Mouse (Mus musculus): ENCODE measurements around the gene Rasl10a. TPM values are rescaled to one million over a fixed set of nuclear protein-coding genes. Genes with fewer than 3 reads are reported as not detected.

The Rasl10a gene
- total and polyA plus RNA-seq, 2 experiments from 2014 or later: 2.3 to 5.3 TPM

GRCm38 (mm10) chr11:5016286-5016685 is 41.6 kb upstream of the Rasl10a start:
- no peak overlapping the region for H3K27ac ChIP-seq (ENCODE audit: low read depth, low read length)
- no peak overlapping the region for H3K9ac ChIP-seq
- DNase-seq (no peak), ATAC-seq (no peak)
- no peak overlapping the region for H3K4me2 ChIP-seq (ENCODE audit: low read depth)
- no peak overlapping the region for H3K4me3 ChIP-seq (ENCODE audit: low read depth, low read length)
- H3K4me1 ChIP-seq (ENCODE audit: insufficient read depth): no peaks in the 10 kb centered on the region
- H3K27me3 ChIP-seq (ENCODE audit: insufficient read depth, low read length): no peaks in the 10 kb centered on the region
- H3K36me3 ChIP-seq (ENCODE audit: insufficient read depth): peaks cover 76% of the 10 kb centered on the region
- H3K9me3 ChIP-seq (ENCODE audit: low read length): no peaks in the 10 kb centered on the region
- WGBS: 91% methylated on average over 5 of the region's 5 CpGs
- no peak for TF ChIP-seq CTCF (IDR thresholded peaks at IDR 0.05; ENCODE audit: low read depth)

- no peak overlapping the region for H3K4me2 ChIP-seq (ENCODE audit: low read depth)
- DNase-seq (peak; percentile 27), ATAC-seq (no peak)
- no peak overlapping the region for H3K27ac ChIP-seq (ENCODE audit: low read depth, low read length)
- H3K27me3 ChIP-seq (ENCODE audit: insufficient read depth, low read length): no peaks in the 10 kb centered on the region
- peaks cover 75% of the 10 kb centered on the region for H3K36me3 ChIP-seq (ENCODE audit: insufficient read depth)
- no peaks in the 10 kb centered on the region for H3K4me1 ChIP-seq (ENCODE audit: insufficient read depth)
- TF ChIP-seq CTCF (IDR thresholded peaks at IDR 0.05; ENCODE audit: low read depth): peak; percentile 61
- WGBS: 65% methylated on average over 6 of the region's 6 CpGs
- H3K9ac ChIP-seq: no peak overlapping the region
- no peaks in the 10 kb centered on the region for H3K9me3 ChIP-seq (ENCODE audit: low read length)
- H3K4me3 ChIP-seq (ENCODE audit: low read depth, low read length): no peak overlapping the region
Observed at GRCm38 (mm10) chr11:5017506-5017905, 40.4 kb upstream of the Rasl10a start.

GRCm38 (mm10) chr11:5025108-5025507 is 32.8 kb upstream of the Rasl10a start:
- no peak overlapping the region for H3K4me3 ChIP-seq (ENCODE audit: low read depth, low read length)
- ATAC-seq: no peak
- no peaks in the 10 kb centered on the region for H3K9me3 ChIP-seq (ENCODE audit: low read length)
- no peak overlapping the region for H3K9ac ChIP-seq
- no peak for TF ChIP-seq CTCF (IDR thresholded peaks at IDR 0.05; ENCODE audit: low read depth)
- H3K27me3 ChIP-seq (ENCODE audit: insufficient read depth, low read length): no peaks in the 10 kb centered on the region
- H3K36me3 ChIP-seq (ENCODE audit: insufficient read depth): peaks cover 77% of the 10 kb centered on the region
- H3K4me1 ChIP-seq (ENCODE audit: insufficient read depth): no peaks in the 10 kb centered on the region
- H3K27ac ChIP-seq (ENCODE audit: low read depth, low read length): no peak overlapping the region
- H3K4me2 ChIP-seq (ENCODE audit: low read depth): no peak overlapping the region
- no peak for DNase-seq
- WGBS: 94% methylated on average over 1 of the region's 1 CpGs

GRCm38 (mm10) chr11:5028228-5028627 is 29.7 kb upstream of the Rasl10a start:
- no peak for TF ChIP-seq CTCF (IDR thresholded peaks at IDR 0.05; ENCODE audit: low read depth)
- H3K27ac ChIP-seq (ENCODE audit: low read depth, low read length): no peak overlapping the region
- H3K4me1 ChIP-seq (ENCODE audit: insufficient read depth): no peaks in the 10 kb centered on the region
- H3K4me3 ChIP-seq (ENCODE audit: low read depth, low read length): no peak overlapping the region
- H3K36me3 ChIP-seq (ENCODE audit: insufficient read depth): peaks cover 92% of the 10 kb centered on the region
- no peak for ATAC-seq
- no peak for DNase-seq
- H3K4me2 ChIP-seq (ENCODE audit: low read depth): no peak overlapping the region
- no peaks in the 10 kb centered on the region for H3K27me3 ChIP-seq (ENCODE audit: insufficient read depth, low read length)
- no peak overlapping the region for H3K9ac ChIP-seq
- no peaks in the 10 kb centered on the region for H3K9me3 ChIP-seq (ENCODE audit: low read length)
- WGBS: 79% methylated on average over 7 of the region's 7 CpGs

- TF ChIP-seq CTCF (IDR thresholded peaks at IDR 0.05; ENCODE audit: low read depth): no peak
- Histone ChIP-seq H3K4me3 (ENCODE audit: low read depth, low read length) (no peak overlapping the region), H3K4me1 (ENCODE audit: insufficient read depth) (no peaks in the 10 kb centered on the region), H3K4me2 (ENCODE audit: low read depth) (no peak overlapping the region), H3K36me3 (ENCODE audit: insufficient read depth) (peaks cover 92% of the 10 kb centered on the region), H3K9me3 (ENCODE audit: low read length) (no peaks in the 10 kb centered on the region), H3K27me3 (ENCODE audit: insufficient read depth, low read length) (no peaks in the 10 kb centered on the region), H3K9ac (no peak overlapping the region), H3K27ac (ENCODE audit: low read depth, low read length) (no peak overlapping the region)
- DNase-seq (no peak), ATAC-seq (no peak)
- 92% methylated on average over 10 of the region's 10 CpGs for WGBS
Observed at GRCm38 (mm10) chr11:5032706-5033105, 25.2 kb upstream of the Rasl10a start.

GRCm38 (mm10) chr11:5033136-5033535 is 24.8 kb upstream of the Rasl10a start:
- 78% methylated on average over 3 of the region's 3 CpGs for WGBS
- H3K9me3 ChIP-seq (ENCODE audit: low read length): no peaks in the 10 kb centered on the region
- ATAC-seq (no peak), DNase-seq (no peak)
- TF ChIP-seq CTCF (IDR thresholded peaks at IDR 0.05; ENCODE audit: low read depth): no peak
- no peak overlapping the region for H3K27ac ChIP-seq (ENCODE audit: low read depth, low read length)
- H3K9ac ChIP-seq: no peak overlapping the region
- H3K36me3 ChIP-seq (ENCODE audit: insufficient read depth): peaks cover 92% of the 10 kb centered on the region
- H3K4me2 ChIP-seq (ENCODE audit: low read depth): no peak overlapping the region
- H3K27me3 ChIP-seq (ENCODE audit: insufficient read depth, low read length): no peaks in the 10 kb centered on the region
- no peaks in the 10 kb centered on the region for H3K4me1 ChIP-seq (ENCODE audit: insufficient read depth)
- no peak overlapping the region for H3K4me3 ChIP-seq (ENCODE audit: low read depth, low read length)

GRCm38 (mm10) chr11:5035421-5035820 is 22.5 kb upstream of the Rasl10a start:
- Histone ChIP-seq H3K4me2 (ENCODE audit: low read depth) (no peak overlapping the region), H3K27ac (ENCODE audit: low read depth, low read length) (no peak overlapping the region), H3K9ac (no peak overlapping the region), H3K9me3 (ENCODE audit: low read length) (no peaks in the 10 kb centered on the region), H3K4me3 (ENCODE audit: low read depth, low read length) (no peak overlapping the region), H3K4me1 (ENCODE audit: insufficient read depth) (no peaks in the 10 kb centered on the region), H3K36me3 (ENCODE audit: insufficient read depth) (peaks cover 95% of the 10 kb centered on the region), H3K27me3 (ENCODE audit: insufficient read depth, low read length) (no peaks in the 10 kb centered on the region)
- DNase-seq (no peak), ATAC-seq (no peak)
- 81% methylated on average over 4 of the region's 4 CpGs for WGBS
- no peak for TF ChIP-seq CTCF (IDR thresholded peaks at IDR 0.05; ENCODE audit: low read depth)
